In the genomic region with DNA sequence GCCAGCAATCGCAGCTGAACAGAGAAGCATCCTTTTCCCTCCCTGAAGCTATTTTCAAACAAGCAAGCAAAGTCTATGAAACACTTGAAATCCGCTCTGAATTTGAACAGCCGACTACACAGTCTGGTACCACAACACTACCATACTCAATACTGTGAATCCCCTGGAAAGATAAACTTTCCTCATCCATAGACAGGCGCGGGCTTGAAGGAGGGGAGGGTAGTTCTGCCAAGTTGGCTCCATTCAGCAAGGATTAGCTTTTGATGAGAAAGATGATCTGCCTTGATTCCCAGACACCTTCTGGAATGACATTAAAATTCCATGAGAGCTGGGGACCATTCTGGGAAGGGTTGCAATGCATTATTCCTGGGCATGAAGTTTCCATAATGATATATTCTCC, we compare ENCODE assay signal across 18 mouse cellular contexts.
"Had no signal": no experiment of that assay in that cellular context is flagged by ENCODE, and none has a peak within 500 bp of the region (broad histone marks: within the 10 kb centered on the region; RNA-seq: fewer than 3 reads in every experiment).

No protein-coding gene starts in this region.

- H3K36me3 ChIP-seq: lung, embryonic 15.5 days; midbrain, embryonic 13.5 days; midbrain, embryonic 15.5 days; neural tube, embryonic 12.5 days; stomach, embryonic 15.5 days had no signal

- H3K4me1 ChIP-seq: lung, embryonic 15.5 days; megakaryocyte, embryonic 14.5 days; neural tube, embryonic 12.5 days; stomach, embryonic 15.5 days had no signal

- H3K9me3 ChIP-seq: lung, embryonic 15.5 days; midbrain, embryonic 13.5 days; midbrain, embryonic 15.5 days; neural tube, embryonic 12.5 days; stomach, embryonic 15.5 days had no signal

- H3K4me3 ChIP-seq: lung, embryonic 15.5 days; megakaryocyte, embryonic 14.5 days; midbrain, embryonic 13.5 days; midbrain, embryonic 15.5 days; neural tube, embryonic 12.5 days; stomach, embryonic 15.5 days had no signal

- DNase-seq: liver, postnatal 0 days; lung, adult 2 months; lung, postnatal 14 days; lung, postnatal 36 days; right cerebral cortex, postnatal 14 days; thymus, adult 2 months; thymus, postnatal 25 days; thymus, postnatal 4 days had no signal

- H3K27ac ChIP-seq: lung, embryonic 15.5 days; macrophage; midbrain, embryonic 13.5 days; midbrain, embryonic 15.5 days; neural tube, embryonic 12.5 days; stomach, embryonic 15.5 days; stomach, postnatal 0 days had no signal

- H3K9ac ChIP-seq: liver, postnatal 0 days; lung, embryonic 15.5 days; midbrain, embryonic 13.5 days; midbrain, embryonic 15.5 days; neural tube, embryonic 12.5 days; stomach, embryonic 15.5 days had no signal

- H3K4me2 ChIP-seq: lung, embryonic 15.5 days; midbrain, embryonic 11.5 days; midbrain, embryonic 13.5 days; midbrain, embryonic 15.5 days; neural tube, embryonic 12.5 days; stomach, embryonic 15.5 days had no signal

- ATAC-seq: liver, postnatal 0 days; lung, postnatal 0 days; midbrain, embryonic 13.5 days; midbrain, embryonic 15.5 days had no signal

- H3K27me3 ChIP-seq: lung, embryonic 15.5 days; megakaryocyte, embryonic 14.5 days; midbrain, embryonic 13.5 days; midbrain, embryonic 15.5 days; neural tube, embryonic 12.5 days; stomach, embryonic 15.5 days had no signal
